Mouse (Mus musculus) spleen, adult 18-20 months (tissue): Measurements from ENCODE around the gene Bicral.
"Not testable (repeated sequence)": the region's sequence is repeated elsewhere in the genome, so short reads cannot be mapped to it uniquely, and the experiment has no call there.

Experiments
- DNase-seq, 2 experiments: peaks; one replicate each; pipeline ENCODE4 v3.0.0; 2022; ENCODE audit warnings: mixed read lengths in 2 of 2

The Bicral gene

DNA sequence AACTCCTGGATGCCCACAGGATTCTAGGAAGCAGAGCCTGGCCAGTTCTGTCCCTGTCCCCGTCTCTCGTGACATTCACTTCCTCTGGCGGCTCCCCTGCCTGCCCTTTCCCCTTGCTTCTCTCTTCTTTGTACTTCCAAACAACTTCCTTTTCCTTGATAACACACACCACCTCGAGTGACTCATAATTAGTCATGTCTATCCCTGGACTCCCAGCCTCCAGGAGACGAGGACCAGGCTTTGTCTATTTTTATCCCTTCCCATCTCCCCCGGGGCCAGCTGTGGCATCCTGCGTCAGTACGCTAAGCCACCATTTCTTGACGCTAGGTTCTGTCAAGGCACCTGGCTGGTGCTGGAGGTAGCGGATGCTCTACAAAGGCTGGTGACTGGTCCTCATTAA lies 15.9 kb upstream of the Bicral start:
- no peak for DNase-seq

DNA sequence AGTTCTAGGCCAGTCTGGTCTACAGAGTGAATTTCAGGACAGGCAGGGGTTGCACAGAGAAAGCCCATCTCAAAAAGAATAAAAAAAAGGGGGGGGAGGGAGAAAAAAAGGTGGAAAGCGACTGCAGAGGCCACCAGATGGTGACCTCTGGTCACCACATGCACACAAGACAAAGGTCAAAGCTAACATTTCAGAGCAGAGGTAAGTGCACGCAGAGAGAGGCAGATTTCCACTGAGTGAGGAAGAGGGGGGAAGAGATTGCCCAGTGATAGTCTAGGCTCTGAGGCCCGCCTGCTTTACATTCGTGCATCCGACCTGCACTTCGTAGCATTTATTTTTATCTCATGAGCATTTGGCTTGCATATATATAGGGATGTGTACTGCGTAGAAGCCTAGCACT lies 14.5 kb upstream of the Bicral start:
- no peak for DNase-seq

DNA sequence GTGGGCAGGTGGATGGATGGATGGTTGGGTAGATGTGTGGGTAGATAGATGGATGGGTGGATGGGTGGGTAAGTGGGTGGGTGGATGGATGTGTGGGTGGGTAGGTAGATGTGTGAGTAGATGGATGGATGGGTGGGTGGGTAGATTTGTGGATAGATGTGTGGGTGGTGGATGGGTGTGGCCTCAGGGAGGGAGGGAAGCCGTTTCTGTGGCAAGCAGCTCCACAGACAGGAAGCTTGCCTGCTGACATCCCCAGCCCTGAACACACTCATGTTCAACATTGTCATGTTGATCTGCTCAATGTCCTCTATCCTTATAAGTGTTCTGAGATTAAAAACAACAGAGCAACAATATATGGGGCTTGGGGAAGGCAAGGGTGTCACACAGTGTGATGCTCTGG lies 12.6 kb upstream of the Bicral start:
- DNase-seq: no peak

DNA sequence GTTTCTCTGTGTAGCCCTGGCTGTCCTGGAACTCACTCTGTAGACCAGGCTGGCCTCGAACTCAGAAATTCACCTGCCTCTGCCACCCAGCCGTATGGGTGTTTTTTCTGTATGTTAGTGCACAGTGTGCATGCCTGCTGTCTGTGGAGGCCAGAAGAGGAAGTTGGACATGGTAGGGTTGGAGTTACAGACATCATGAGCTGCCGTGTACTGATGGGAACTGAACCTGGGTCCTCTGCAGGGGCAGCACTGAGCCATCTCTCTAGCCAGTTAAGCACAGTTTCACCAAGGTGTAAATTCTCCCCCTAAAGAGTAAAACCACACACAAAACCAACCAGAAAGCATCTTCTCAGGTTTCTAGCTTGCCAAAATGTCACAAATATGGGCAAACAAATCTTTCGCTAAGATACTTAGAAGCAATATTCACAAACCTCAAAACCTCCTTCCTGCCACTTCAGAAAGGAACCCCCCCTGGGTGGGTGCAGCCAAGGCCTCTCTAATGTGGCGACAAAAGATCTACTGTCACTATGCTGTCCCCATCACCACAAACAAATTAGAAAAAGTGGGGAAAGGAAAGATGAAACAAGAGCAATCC lies 12.0 kb upstream of the Bicral start:
- DNase-seq: no peak

DNA sequence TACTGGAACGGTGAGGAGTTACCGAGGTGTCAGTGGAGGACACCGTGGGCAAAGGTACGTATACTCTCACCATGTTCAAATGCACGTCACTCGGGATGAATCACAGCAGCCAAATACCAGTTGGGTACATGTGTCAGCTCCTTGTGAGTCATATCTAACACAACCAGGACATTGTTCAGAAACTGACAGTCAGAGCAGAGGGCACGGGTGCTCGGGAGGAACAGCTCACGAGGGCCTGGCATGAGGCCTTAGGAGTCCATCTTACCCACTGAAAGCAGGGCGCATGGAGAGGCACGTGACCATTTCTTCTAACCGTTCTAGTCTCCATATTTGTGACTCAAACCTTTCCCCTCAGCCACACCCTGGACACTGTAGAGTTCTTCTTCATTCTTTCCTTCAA lies 8.6 kb upstream of the Bicral start:
- DNase-seq: no peak

DNA sequence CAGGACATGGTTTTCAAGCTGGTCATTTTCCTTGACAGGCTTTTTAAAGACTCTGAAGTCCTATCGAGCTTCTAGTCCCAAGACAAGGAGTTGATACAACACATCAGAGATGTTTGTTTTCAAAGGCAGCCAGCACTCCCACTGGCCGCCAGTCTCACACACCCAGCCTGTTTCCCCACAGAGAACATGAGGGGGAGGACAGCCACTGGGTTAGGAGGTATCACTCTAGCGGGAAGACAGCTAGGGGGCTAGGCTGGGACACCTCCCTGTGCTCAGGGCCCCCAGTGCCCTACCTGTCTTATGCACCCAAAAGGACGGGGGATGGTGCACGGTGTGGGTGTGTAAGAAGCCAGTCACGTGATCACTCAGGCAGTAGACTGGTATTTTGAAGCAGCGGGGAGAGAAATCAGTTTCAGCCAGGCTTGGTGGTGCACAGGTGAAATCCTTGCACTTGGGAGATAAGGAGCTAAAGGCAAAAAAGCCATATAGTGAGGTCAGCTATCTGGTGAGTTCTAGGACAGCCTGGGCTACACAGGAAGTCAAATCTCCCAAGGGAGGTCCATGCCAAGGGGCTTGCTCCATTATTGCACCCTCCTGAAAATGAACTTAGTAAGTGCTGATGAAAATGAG lies 6.4 kb upstream of the Bicral start:
- DNase-seq: no peak

- no peak for DNase-seq
These were observed 1.8 kb upstream of the Bicral start for GRCm38 (mm10) chr17:46860120-46860519.

GRCm38 (mm10) chr17:46858749-46859444 lies 615 bp upstream of the Bicral start:
- no peak for DNase-seq

DNA sequence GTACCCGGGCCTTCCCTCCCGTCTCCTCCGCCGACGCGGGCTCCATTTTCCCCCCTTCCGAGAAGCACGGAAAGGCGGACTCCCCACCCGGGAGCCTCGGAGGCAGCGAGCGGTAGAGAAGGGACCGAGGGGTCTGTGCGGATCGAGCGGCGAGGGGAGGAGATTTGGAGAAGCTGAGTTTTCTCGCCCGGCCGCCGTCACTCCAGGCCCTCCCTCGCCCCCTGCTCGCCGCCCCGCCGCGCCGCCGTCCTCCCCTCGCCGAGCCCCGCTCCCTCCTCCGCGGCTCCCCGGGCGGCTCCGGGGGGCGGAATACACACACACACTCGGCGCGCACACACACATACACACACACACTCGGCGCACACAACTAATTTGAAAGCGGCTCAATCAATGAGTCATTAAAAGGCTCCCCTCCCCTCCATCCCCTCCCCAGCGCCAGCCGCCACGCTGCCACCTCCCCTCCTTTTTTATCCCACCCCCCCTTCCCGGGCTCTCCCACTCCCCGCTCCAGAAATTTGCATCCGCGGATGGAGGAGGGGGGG lies 850 bp downstream of the Bicral start:
- DNase-seq: peak; percentile 72 to 75

DNA sequence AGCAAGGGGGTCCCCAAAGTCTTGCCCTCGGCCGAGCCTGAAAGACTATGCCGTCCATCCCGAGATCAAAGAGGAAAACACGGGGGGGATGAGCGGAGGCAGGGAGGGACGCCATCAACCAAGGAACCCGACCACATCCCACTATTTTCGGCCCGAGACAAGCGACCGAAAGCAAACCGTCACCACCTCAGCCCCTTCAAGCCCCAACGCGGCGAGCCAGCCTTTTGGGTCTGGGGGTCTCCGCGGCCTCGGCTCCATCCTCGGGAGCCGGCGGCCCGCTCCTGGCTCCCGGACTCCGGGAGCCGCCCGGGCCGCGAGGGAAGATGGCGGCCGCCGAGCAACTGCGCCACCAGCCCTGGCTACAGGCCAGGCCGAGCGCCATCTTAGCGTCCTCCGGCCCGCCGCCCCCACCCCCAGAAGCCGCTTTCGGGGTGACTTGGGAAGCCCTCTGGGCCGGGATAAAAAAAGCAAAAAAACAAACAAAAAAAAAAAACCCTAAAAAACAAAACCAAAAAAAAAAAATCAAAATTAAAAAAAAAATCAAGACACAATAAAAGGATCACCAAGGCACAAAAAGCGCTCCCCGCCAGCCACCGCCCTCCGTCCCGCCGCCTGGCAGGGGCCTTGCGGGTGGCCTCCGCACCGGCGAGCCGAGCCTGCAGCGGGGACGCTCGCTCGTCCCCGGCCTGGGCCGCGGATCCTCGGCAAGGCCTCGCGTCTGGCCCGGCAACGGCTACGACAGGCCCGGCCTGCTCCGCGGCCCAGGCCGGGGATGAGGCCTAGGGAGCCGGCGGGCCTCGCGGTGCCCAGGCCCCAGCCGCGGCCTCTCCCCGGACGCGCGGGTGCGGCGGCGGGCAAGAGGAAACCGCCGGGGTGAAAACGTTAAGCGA lies 1.6 kb downstream of the Bicral start:
- DNase-seq: peak; percentile 69 to 81

- DNase-seq: no peak
These were observed 2.2 kb downstream of the Bicral start for GRCm38 (mm10) chr17:46856107-46856388.

DNA sequence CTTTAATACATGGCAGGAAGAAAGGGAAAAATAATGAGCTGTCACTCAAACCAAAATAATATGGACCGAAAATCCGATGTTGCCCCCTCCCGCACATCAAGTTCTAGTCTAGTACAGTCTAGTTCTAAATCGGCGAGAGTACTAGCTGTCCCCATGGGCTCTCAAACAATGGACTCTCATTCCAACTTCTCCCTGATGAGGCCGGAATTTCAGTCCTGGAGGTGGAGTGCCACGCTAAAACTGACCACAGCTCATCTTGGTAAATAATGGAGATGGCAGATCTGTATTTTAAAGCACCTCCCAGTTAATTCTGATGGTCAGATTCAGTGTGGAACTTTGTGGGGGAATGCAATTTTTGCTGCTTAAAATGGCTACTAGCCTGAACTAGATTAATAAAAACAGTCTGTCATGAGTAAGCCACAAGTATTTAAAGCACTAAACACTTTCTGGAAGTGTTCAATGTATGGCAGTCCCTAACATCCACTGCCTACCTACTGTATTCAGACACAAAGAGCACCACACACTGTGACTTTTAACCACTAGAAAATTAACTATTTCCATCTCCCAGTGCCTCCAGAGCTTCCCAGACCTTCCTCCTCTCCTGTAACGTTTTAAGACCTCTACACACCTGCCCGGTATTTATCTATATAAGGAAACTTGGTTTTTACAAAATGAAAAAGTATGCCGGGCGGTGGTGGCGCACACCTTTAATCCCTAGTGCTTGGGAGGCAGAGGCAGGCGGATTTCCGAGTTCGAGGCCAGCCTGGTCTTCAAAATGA lies 2.8 kb downstream of the Bicral start:
- no peak for DNase-seq

GRCm38 (mm10) chr17:46854640-46855110 lies 3.6 kb downstream of the Bicral start:
- DNase-seq: no peak

DNA sequence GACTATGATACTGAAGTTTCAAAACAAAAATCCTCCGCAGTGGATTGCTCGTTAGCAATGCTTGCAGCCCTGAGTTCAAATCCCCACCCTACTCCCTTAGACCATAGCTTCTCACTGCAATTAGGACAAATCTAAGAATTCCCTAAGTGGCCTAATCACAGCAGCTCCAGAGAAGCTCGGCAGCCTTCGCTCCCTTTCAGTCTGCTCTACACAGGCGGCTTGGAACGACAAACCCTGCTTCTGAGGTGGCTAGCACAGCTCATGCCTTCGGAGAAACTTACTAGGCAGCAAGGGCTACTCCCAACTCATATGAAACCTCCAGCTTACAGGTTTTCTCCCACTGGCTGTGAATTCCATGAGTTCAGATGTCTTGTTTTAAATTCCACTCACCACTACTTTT lies 4.2 kb downstream of the Bicral start:
- DNase-seq: no peak

- no peak for DNase-seq
These were observed 5.0 kb downstream of the Bicral start for GRCm38 (mm10) chr17:46853281-46853680.

GRCm38 (mm10) chr17:46852725-46853124 lies 5.6 kb downstream of the Bicral start:
- peak; percentile 49 to 67 for DNase-seq

DNA sequence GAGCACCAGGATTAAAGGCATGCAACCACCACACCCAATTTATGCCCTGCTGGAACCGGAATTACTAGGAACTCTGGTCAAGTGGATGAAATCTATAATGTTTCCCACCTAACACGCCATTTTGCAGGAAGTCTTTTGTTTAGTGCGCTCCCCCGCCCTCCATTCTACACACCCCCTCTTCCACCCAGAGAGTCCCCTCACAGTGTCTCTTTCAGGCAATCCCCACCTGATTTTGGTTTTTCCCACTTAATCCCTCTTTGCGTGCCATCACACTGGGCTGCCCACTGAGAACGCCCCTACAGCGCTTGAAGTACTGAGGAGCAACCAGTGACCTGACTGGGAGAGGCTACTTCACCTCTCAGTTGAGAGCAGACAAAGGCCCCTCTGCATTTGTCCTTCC lies 11.1 kb downstream of the Bicral start:
- no peak for DNase-seq

DNA sequence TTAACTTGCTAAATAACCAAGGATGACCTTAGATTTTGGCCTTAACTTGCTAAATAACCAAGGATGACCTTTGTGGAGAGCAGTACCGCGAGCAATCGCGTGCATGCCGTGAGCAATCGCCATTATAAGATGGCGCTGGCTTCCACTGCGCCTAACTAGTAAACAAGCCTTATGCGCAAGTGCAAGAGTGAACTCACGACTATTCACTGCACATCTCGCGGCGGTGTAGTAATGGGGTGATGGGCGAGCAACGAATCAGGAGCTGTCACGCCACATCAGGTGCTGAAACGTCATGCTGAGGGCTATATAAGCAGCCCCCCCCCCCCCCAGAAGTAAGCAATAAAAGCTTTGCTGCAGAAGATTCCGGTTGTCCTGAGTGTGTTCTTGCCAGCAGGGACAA lies 11.7 kb downstream of the Bicral start:
- DNase-seq: not testable (repeated sequence)

DNA sequence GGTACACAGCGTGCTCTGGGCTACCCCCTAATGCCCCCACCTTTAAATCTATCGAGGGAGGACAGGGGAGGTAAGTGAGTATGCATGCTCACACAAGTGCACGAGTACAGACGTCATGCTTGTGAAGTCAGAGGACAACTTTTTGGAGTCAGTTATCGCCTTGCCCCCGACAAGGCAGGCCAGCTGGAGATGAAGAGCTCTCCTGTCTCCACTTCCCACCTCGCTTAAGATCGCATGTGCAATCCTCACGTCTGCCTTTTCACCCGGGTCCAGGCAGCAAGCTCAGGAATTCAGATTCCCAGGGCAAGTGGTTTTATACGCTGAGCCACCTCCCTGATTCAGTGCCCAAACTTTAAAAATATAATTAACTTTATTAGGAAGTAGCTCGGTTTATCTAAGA lies 13.0 kb downstream of the Bicral start:
- DNase-seq: no peak

DNA sequence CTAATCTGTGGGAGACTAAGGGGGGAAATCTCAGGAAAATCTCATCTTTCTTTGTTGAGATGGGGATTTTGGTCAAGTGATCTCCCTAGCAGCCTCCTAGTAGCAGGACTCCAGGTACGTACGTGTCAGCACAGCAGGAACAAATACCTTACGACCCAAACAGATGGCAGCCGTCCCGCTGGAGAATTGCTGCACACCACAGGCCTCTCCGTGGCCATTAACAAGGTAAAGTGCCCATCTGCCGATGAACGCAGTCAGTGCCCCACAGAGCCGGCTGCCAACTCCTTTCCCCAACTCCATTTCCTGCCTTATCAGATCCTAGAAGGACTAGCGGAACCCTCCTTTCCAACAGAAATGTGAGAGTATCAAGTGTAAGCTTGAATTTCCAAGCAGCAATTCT lies 13.5 kb downstream of the Bicral start:
- DNase-seq: no peak

DNA sequence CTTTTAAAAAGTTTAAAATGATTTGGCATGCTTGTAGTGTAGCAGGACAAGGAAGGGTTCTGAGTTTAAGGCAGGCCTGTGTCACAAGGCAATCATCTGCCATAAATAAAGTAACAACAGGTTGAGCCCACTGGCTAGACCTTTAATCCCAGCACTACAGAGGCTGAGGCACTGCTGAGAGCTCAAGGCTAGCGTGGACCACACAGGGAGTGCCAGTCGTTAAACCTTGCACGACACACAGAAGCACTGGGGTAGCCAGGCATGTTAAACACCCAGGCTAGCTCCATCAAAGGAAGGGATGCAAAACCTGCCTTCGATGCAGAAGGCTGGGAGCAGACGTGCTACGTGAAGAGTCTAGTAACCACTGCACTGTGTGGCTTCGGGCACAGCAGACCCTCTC lies 14.6 kb downstream of the Bicral start:
- DNase-seq: no peak

GRCm38 (mm10) chr17:46843022-46843421 lies 15.3 kb downstream of the Bicral start:
- no peak for DNase-seq
